Mouse (Mus musculus) CH12.LX (cell line): ENCODE data around the gene Kcnd1. TPM values are rescaled to one million over a fixed set of nuclear protein-coding genes. Genes with fewer than 3 reads are reported as not detected.

ENCODE experiments used
- DNase-seq: peaks from one replicate; pipeline ENCODE4 v3.0.0-alpha.2; 2013; ENCODE audit errors: extremely low read depth
- H3K27ac ChIP-seq: 2 replicates; pipeline ENCODE4 v1.5.1; 2012; ENCODE audit warnings: low read depth, mild to moderate bottlenecking, control low read depth, moderate library complexity; ENCODE audit not compliant: insufficient read depth
- H3K27me3 ChIP-seq: replicated peaks from 2 replicates; pipeline ENCODE3; 2012; ENCODE audit warnings: inconsistent platforms
- H3K36me3 ChIP-seq, 2 experiments: replicated peaks in 1 of 2; 2 replicates each; pipeline versions ENCODE3 to v1.6.1; 2012; ENCODE audit warnings: inconsistent platforms in 1 of 2, low read length in 1 of 2, mild to moderate bottlenecking in 1 of 2, mixed read lengths in 1 of 2, moderate library complexity in 1 of 2; ENCODE audit not compliant: control insufficient read depth in 1 of 2, insufficient read depth in 1 of 2
- H3K4me1 ChIP-seq, 2 experiments: 2 replicates each; pipeline ENCODE4 v1.6.1; 2012; ENCODE audit warnings: inconsistent platforms in 1 of 2, moderate library complexity in 1 of 2; ENCODE audit not compliant: insufficient read depth in 2 of 2, control insufficient read depth in 1 of 2
- H3K4me2 ChIP-seq: 2 replicates; pipeline ENCODE4 v1.6.1; 2012; ENCODE audit warnings: low read depth, mild to moderate bottlenecking, control low read depth; ENCODE audit not compliant: poor library complexity, insufficient read depth, severe bottlenecking
- H3K4me3 ChIP-seq, 3 experiments: fragments of 150-350 bp in 1 of 3; sonication (generic) in 1 of 3; replicated peaks in 1 of 3; 2 replicates each; pipeline versions ENCODE3 to v1.5.1; 2011 to 2012; ENCODE audit warnings: low read depth in 2 of 3, low read length in 2 of 3, mild to moderate bottlenecking in 2 of 3, moderate library complexity in 2 of 3, control low read depth in 1 of 3, improper control_type of control experiment in 1 of 3, inconsistent platforms in 1 of 3, mixed read lengths in 1 of 3; ENCODE audit not compliant: poor library complexity in 1 of 3
- H3K79me2 ChIP-seq: replicated peaks from 2 replicates; pipeline ENCODE4 v1.6.1; 2012; ENCODE audit warnings: mild to moderate bottlenecking, moderate library complexity; ENCODE audit not compliant: control insufficient read depth, poor library complexity, insufficient read depth, severe bottlenecking; ENCODE audit errors: extremely low read depth
- H3K9ac ChIP-seq: 2 replicates; pipeline ENCODE4 v1.6.1; 2012; ENCODE audit warnings: low read depth, mild to moderate bottlenecking, control low read depth, moderate library complexity; ENCODE audit not compliant: insufficient read depth
- H3K9me3 ChIP-seq: replicated peaks from 2 replicates; pipeline ENCODE3; 2012; ENCODE audit warnings: low read length, inconsistent platforms, mixed read lengths
- BHLHE40 ChIP-seq: IDR thresholded peaks from 2 replicates; pipeline ENCODE4 v1.6.1; 2011; ENCODE audit warnings: mild to moderate bottlenecking, low read depth, low read length, improper control_type of control experiment
- CTCF ChIP-seq, 2 experiments: IDR thresholded peaks in 1 of 2; conservative IDR thresholded peaks in 1 of 2; 2 replicates each; pipeline ENCODE4 v1.5.1; 2011 to 2012; ENCODE audit warnings: low read depth in 2 of 2, low read length in 2 of 2, improper control_type of control experiment in 1 of 2, inconsistent platforms in 1 of 2, mild to moderate bottlenecking in 1 of 2, moderate library complexity in 1 of 2
- E2F4 ChIP-seq: IDR thresholded peaks from 2 replicates; pipeline ENCODE4 v1.6.1; 2011; ENCODE audit warnings: low read depth, low read length, improper control_type of control experiment; ENCODE audit not compliant: insufficient replicate concordance
- ELF1 ChIP-seq: IDR thresholded peaks from 2 replicates; pipeline ENCODE4 v1.6.1; 2014; ENCODE audit warnings: low read depth, mild to moderate bottlenecking, inconsistent platforms, low read length, improper control_type of control experiment
- ETS1 ChIP-seq: conservative IDR thresholded peaks from 2 replicates; pipeline ENCODE4 v1.6.1; 2012; ENCODE audit warnings: low read depth, mild to moderate bottlenecking, inconsistent platforms, low read length, improper control_type of control experiment, moderate library complexity
- GABPA ChIP-seq: IDR thresholded peaks from 2 replicates; pipeline ENCODE4 v1.6.1; 2012; ENCODE audit warnings: low read depth, low read length, improper control_type of control experiment, inconsistent platforms; ENCODE audit not compliant: insufficient replicate concordance
- HCFC1 ChIP-seq: IDR thresholded peaks from 2 replicates; pipeline ENCODE4 v1.6.1; 2012; ENCODE audit warnings: low read depth, mild to moderate bottlenecking, inconsistent platforms, low read length, improper control_type of control experiment
- IRF4 ChIP-seq: IDR thresholded peaks from 2 replicates; pipeline ENCODE4 v1.6.1; 2014; ENCODE audit warnings: low read depth, mild to moderate bottlenecking, inconsistent platforms, low read length, improper control_type of control experiment
- JUN ChIP-seq: IDR thresholded peaks from 2 replicates; pipeline ENCODE4 v1.6.1; 2011; ENCODE audit warnings: low read depth, mild to moderate bottlenecking, low read length, improper control_type of control experiment, moderate library complexity; ENCODE audit not compliant: insufficient read depth
- MAFK ChIP-seq: IDR thresholded peaks from 2 replicates; pipeline ENCODE4 v1.6.1; 2011; ENCODE audit warnings: low read length, improper control_type of control experiment; ENCODE audit not compliant: insufficient replicate concordance
- MEF2A ChIP-seq: IDR thresholded peaks from 2 replicates; pipeline ENCODE4 v1.6.1; 2014; ENCODE audit warnings: low read depth, mild to moderate bottlenecking, inconsistent platforms, low read length, improper control_type of control experiment, borderline replicate concordance
- MXI1 ChIP-seq: IDR thresholded peaks from 2 replicates; pipeline ENCODE4 v1.6.1; 2011; ENCODE audit warnings: mild to moderate bottlenecking, low read depth, low read length, improper control_type of control experiment
- MYC ChIP-seq: IDR thresholded peaks from 2 replicates; pipeline ENCODE4 v1.6.1; 2011; ENCODE audit warnings: low read depth, mild to moderate bottlenecking, improper control_type of control experiment, low read length
- NRF1 ChIP-seq: IDR thresholded peaks from 2 replicates; pipeline ENCODE4 v1.6.1; 2014; ENCODE audit warnings: low read depth, mild to moderate bottlenecking, inconsistent platforms, low read length, improper control_type of control experiment, moderate library complexity
- POLR2AphosphoS2 ChIP-seq: IDR thresholded peaks from 2 replicates; pipeline ENCODE4 v1.6.1; 2011; ENCODE audit warnings: low read depth, low read length, improper control_type of control experiment
- TBP ChIP-seq: conservative IDR thresholded peaks from 2 replicates; pipeline ENCODE4 v1.6.1; 2011; ENCODE audit warnings: low read depth, low read length, improper control_type of control experiment
- TCF12 ChIP-seq: IDR thresholded peaks from 2 replicates; pipeline ENCODE4 v1.6.1; 2014; ENCODE audit warnings: low read depth, mild to moderate bottlenecking, inconsistent platforms, low read length, improper control_type of control experiment
- UBTF ChIP-seq: IDR thresholded peaks from 2 replicates; pipeline ENCODE4 v1.6.1; 2012; ENCODE audit warnings: low read depth, mild to moderate bottlenecking, inconsistent platforms, low read length, improper control_type of control experiment, moderate library complexity
- USF1 ChIP-seq: IDR thresholded peaks from 2 replicates; pipeline ENCODE4 v1.6.1; 2014; ENCODE audit warnings: low read depth, mild to moderate bottlenecking, inconsistent platforms, low read length, improper control_type of control experiment
- USF2 ChIP-seq: conservative IDR thresholded peaks from 2 replicates; pipeline ENCODE4 v1.6.1; 2011; ENCODE audit warnings: low read depth, low read length, improper control_type of control experiment
- ZC3H11A ChIP-seq: IDR thresholded peaks from 2 replicates; pipeline ENCODE4 v1.6.1; 2012; ENCODE audit warnings: low read depth, mild to moderate bottlenecking, inconsistent platforms, low read length, improper control_type of control experiment
- ZKSCAN1 ChIP-seq: IDR thresholded peaks from 2 replicates; pipeline ENCODE4 v1.6.1; 2012; ENCODE audit warnings: low read depth, inconsistent platforms, low read length, improper control_type of control experiment, borderline replicate concordance
- dilution Hi-C: fragments of 300-500 bp; cut with MboI; formaldehyde crosslinking; loops from 2 replicates; pipeline ENCODE4 v1.14.3; 2020; ENCODE audit warnings: low sequenced_read_pairs; ENCODE audit not compliant: extremely low pct_unique_long_range_greater_than_20kb, extremely low pct_ligation_motif_present
- in situ Hi-C: fragments of 300-500 bp; cut with MboI; formaldehyde crosslinking; loops from 3 replicates; pipeline ENCODE4 v1.14.3; 2019; ENCODE audit warnings: low sequenced_read_pairs, low pct_ligation_motif_present, low pct_unique_long_range_greater_than_20kb, mixed read lengths
- polyA plus RNA-seq: library from polyadenylated mRNA; unstranded; fragments of >175 nt; gene quantifications from 2 replicates; pipeline ENCODE4 v1.2.1, GENCODE M21; 2012; ENCODE audit warnings: low read depth; ENCODE audit not compliant: insufficient read length
- total RNA-seq, 2 experiments: library from RNA; depleted of rRNA; stranded (reverse); fragments of 300-350 nt in 1 of 2; fragments of >200 nt in 1 of 2; gene quantifications; 2 replicates each; pipeline ENCODE4 v1.2.3; 2012 to 2014

The Kcnd1 gene
- total and polyA plus RNA-seq, 3 experiments = 0.51 to 3.4 (median 0.63) TPM

- dilution Hi-C loops = no loop called here
- DNase-seq = no peak
- H3K4me3 ChIP-seq = no peak overlapping the region
Observed at GRCm38 (mm10) chrX:7778450-7779244, 43.4 kb upstream of the Kcnd1 start.

GRCm38 (mm10) chrX:7779294-7779693 lies 42.8 kb upstream of the Kcnd1 start:
- TF ChIP-seq MYC = no peak
- TF ChIP-seq POLR2AphosphoS2 = no peak
- no peak for TF ChIP-seq USF1
- no peak for TF ChIP-seq JUN
- no peak for TF ChIP-seq MXI1
- TF ChIP-seq MEF2A = no peak
- TF ChIP-seq MAFK = no peak
- TF ChIP-seq ELF1 = no peak
- TF ChIP-seq USF2 = no peak
- no peak for TF ChIP-seq TCF12
- Histone ChIP-seq H3K4me1 (peaks cover 0 to 7% of the 10 kb centered on the region in 2 experiments; a peak in 2 of 4 replicates), H3K27ac (no peak overlapping the region), H3K4me2 (no peak overlapping the region), H3K9ac (no peak overlapping the region), H3K9me3 (no peaks in the 10 kb centered on the region), H3K79me2 (no peaks in the 10 kb centered on the region), H3K27me3 (no peaks in the 10 kb centered on the region), H3K4me3 (no peak overlapping the region), H3K36me3 (peaks cover 6 to 11% of the 10 kb centered on the region in 2 experiments)
- dilution Hi-C loops = no loop called here
- DNase-seq = no peak
- in situ Hi-C loops = no loop called here

More at GRCm38 (mm10) chrX:7778450-7779244, 43.4 kb upstream of the Kcnd1 start:
- Histone ChIP-seq H3K4me2 (no peak overlapping the region), H3K36me3 (peaks cover 11 to 18% of the 10 kb centered on the region in 2 experiments), H3K79me2 (no peaks in the 10 kb centered on the region), H3K27me3 (no peaks in the 10 kb centered on the region), H3K9me3 (no peaks in the 10 kb centered on the region), H3K4me1 (peaks cover 0 to 7% of the 10 kb centered on the region in 2 experiments; a peak in 2 of 4 replicates), H3K27ac (no peak overlapping the region), H3K9ac (no peak overlapping the region)
- in situ Hi-C loops = no loop called here
- TF ChIP-seq IRF4 (no peak), POLR2AphosphoS2 (no peak), CTCF (conservative IDR thresholded peaks at IDR 0.05 in 1 of 2, IDR thresholded peaks at IDR 0.05 in 1 of 2; ENCODE audit: low read depth in 2 of 2, low read length in 2 of 2) (no peak), BHLHE40 (no peak), MYC (no peak), USF2 (no peak), GABPA (no peak), TBP (no peak), UBTF (no peak), E2F4 (no peak), ZC3H11A (no peak), NRF1 (no peak), MAFK (no peak), USF1 (no peak), ZKSCAN1 (no peak), ETS1 (no peak), HCFC1 (no peak)
